Mouse (Mus musculus) liver, embryonic 14.5 days (tissue): ENCODE data around the gene Specc1l.

Source experiments
- CTCF ChIP-seq: IDR thresholded peaks from 2 replicates; pipeline ENCODE4 v1.5.1; 2016; ENCODE audit warnings: antibody characterized with exemption, low read depth, control low read depth
- EP300 ChIP-seq: IDR thresholded peaks from 2 replicates; pipeline ENCODE4 v1.6.1; 2016; ENCODE audit warnings: antibody characterized with exemption, low read depth

- TF ChIP-seq CTCF = no peak
- TF ChIP-seq EP300 = no peak
Measured at GRCm38 (mm10) chr10:75299785-75300418, 88.0 kb downstream of the Specc1l start.
